Mouse (Mus musculus): ENCODE results near the gene Pla2g1b. TPM values are rescaled to one million over a fixed set of nuclear protein-coding genes. Genes with fewer than 3 reads are reported as not detected.

Gene Pla2g1b
- total and polyA plus RNA-seq, 2 experiments from 2014 or later, result not detected

DNA sequence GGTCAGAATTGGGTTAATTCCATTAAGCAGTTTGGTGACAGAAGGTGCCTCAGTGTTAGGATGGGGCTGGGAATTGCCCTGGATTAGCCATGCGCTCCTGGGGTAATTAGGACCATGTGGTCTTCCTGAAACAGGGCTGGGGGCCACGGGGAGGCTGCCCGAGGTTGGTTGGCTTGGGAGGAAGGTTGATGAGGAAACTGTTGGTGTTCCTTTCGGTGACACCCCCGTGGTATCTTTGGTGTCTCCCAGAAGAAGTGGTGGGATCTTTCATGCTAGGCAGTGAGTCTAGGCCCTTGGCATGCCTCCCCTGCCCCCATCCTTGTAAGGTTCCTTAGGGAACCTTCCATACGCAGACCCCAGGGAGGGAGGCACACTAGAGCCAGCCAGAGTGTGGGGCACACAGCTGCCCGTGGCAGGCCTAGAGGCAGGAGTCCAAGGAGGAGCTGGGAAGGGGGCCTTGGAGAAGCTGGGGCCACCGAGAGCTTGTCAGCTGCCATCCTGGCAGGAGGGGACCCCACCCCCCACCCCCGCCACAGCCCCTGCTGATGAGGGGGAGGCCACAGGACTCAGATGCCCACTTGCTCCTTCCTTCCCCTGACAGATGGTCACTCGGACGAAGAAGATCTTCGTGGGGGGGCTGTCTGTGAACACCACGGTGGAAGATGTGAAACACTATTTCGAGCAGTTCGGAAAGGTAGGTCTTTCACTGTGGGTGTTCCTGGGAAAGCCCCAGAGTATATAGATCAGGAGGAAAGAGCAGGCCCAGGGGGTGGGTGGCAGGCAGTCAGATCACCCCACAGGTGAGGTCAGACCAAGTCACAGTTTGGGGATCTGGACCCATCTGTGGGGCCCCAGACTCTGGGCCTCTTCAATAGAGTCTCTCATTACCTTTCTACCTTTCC lies 31.0 kb upstream of the Pla2g1b start:
- Histone ChIP-seq H3K4me2 (ENCODE audit: low read depth, low read length, poor library complexity, severe bottlenecking) (peak overlapping the region; percentile 54), H3K36me3 (ENCODE audit: insufficient read depth, low read length) (0 out of 2 replicates have a peak, but pooled peaks cover 2% of the 10 kb centered on the region), H3K27me3 (ENCODE audit: insufficient read depth, low read length) (no peaks in the 10 kb centered on the region), H3K9me3 (ENCODE audit: low read length) (no peaks in the 10 kb centered on the region), H3K27ac (ENCODE audit: low read depth, low read length) (peak overlapping the region; percentile 98), H3K4me1 (ENCODE audit: insufficient read depth, low read length) (peaks cover 44% of the 10 kb centered on the region), H3K4me3 (ENCODE audit: low read depth, low read length) (no peak overlapping the region), H3K9ac (replicated peaks; ENCODE audit: low read length, poor library complexity, severe bottlenecking) (peak overlapping the region; percentile 70)
- ATAC-seq (ENCODE audit: low FRiP score) (no peak), DNase-seq (ENCODE audit: low spot score) (no peak)
- 11% methylated on average over 15 of the region's 15 CpGs for WGBS
- TF ChIP-seq CTCF (IDR thresholded peaks at IDR 0.05), result no peak

DNA sequence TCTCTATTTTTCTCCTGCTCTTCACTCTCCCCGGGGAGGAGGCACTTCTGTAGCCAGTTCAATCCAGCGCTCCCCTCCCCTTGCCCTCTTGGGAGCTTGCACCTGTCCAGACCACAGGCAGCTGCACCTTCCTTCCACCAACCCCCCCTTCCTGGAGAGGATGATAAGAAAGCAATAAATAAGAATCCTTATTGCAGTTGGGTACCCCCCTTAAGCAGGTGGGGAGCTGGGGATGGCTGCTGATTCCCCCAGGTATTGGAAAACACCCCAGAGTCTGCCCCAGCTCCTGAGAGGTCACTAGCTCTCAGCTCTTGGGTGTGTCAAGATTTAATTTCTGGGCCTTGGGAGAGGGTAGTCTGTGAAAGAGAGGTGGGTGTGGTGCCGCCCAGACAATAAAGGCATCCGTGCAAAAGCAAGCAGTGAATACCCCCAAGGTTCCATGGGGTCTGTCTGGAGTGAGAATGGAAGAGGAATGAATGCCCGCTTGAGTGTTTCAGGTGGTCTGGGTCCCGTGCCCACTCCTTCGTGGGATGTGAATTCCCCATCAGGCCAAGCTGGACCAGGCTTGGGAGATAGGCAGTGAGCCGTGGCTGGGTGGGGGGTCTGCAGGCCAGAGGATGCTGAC lies 30.2 kb upstream of the Pla2g1b start:
- Histone ChIP-seq H3K9me3 (ENCODE audit: low read length) (no peaks in the 10 kb centered on the region), H3K27me3 (ENCODE audit: insufficient read depth, low read length) (no peaks in the 10 kb centered on the region), H3K27ac (ENCODE audit: low read depth, low read length) (peak overlapping the region; percentile 98), H3K36me3 (ENCODE audit: insufficient read depth, low read length) (0 out of 2 replicates have a peak, but pooled peaks cover 2% of the 10 kb centered on the region), H3K4me3 (ENCODE audit: low read depth, low read length) (peak overlapping the region; percentile 27), H3K4me1 (ENCODE audit: insufficient read depth, low read length) (peaks cover 44% of the 10 kb centered on the region), H3K9ac (replicated peaks; ENCODE audit: low read length, poor library complexity, severe bottlenecking) (peak overlapping the region; percentile 70), H3K4me2 (ENCODE audit: low read depth, low read length, poor library complexity, severe bottlenecking) (peak overlapping the region; percentile 54)
- TF ChIP-seq CTCF (IDR thresholded peaks at IDR 0.05), result no peak
- ATAC-seq (ENCODE audit: low FRiP score) (no peak), DNase-seq (ENCODE audit: low spot score) (no peak)
- 5% methylated on average over 8 of the region's 8 CpGs for WGBS

DNA sequence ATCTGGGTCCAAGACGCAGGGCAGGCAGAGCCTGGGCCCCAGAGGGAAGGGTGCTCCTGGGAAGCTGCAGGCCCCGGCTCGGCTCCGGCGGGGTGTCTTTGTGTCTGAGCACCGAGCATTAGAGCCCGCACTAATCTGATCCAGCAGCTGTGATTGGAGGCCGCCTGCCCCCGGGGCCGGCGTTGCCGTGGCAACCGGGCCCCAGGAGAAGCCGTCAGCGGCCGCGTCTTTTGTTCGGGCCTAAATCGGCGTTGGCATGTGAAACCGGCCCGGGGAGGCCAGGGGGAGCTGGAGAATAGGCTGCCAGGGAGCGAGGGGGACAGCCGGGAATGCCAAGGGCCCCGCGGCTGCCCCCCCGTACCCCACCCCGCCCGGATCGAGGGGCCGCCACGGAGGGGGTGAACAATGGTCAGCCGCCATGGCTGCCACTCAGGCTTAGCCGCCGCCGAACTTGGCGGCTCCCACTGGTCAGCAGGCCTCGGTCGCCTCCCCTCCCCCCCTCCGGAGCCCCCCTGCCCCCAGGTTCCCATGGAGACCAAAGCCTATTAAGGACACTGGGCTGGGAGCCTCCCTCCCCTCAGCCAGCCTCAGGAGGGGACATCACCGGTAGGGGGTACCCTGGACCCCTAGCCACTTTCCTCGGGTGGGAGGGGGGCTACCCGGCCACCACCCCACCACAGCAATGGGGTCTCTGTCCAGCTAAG lies 29.5 kb upstream of the Pla2g1b start:
- DNase-seq (ENCODE audit: low spot score) (peak; percentile 97), ATAC-seq (ENCODE audit: low FRiP score) (peak; percentile 87)
- Histone ChIP-seq H3K9me3 (ENCODE audit: low read length) (no peaks in the 10 kb centered on the region), H3K4me2 (ENCODE audit: low read depth, low read length, poor library complexity, severe bottlenecking) (peak overlapping the region; percentile 54), H3K36me3 (ENCODE audit: insufficient read depth, low read length) (0 out of 2 replicates have a peak, but pooled peaks cover 3% of the 10 kb centered on the region), H3K27me3 (ENCODE audit: insufficient read depth, low read length) (no peaks in the 10 kb centered on the region), H3K4me3 (ENCODE audit: low read depth, low read length) (peak overlapping the region; percentile 27), H3K4me1 (ENCODE audit: insufficient read depth, low read length) (peaks cover 41% of the 10 kb centered on the region), H3K27ac (ENCODE audit: low read depth, low read length) (peak overlapping the region; percentile 98), H3K9ac (replicated peaks; ENCODE audit: low read length, poor library complexity, severe bottlenecking) (peak overlapping the region; percentile 70)
- under 1% methylated on average over 35 of the region's 43 CpGs for WGBS
- TF ChIP-seq CTCF (IDR thresholded peaks at IDR 0.05), result peak; percentile 40

DNA sequence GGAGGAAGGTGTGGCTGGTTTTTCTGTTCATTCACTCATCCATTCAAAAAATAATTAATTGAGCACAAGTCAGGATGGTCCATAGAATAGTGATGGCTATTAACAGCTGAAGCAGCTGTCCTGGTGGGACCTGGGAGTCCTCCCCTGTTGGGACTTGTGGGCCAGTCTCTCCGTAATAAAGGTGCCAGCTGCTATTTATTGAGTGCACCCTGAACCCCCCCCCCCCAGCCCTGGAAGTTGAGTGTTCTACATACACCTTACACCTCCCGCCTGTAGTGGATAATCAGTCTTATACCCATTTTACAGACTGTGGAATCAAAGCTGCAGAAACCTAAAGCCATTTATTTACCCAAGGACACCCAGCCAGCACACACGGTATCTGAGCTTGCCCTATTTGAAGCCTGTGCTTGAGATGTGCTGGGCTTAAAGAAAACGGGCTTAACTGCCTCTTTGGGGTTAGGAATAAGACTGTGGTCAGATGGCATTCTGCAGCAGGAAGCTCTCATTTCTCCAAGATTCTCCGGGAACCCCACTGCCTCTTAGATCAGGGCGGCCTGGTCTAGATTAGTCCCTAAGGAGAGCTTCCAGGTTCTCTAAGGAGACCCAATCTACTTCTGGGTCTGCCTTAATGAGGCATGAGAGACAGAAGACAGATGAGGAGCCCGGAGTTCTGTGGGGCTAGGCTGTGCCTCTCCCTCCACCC lies 28.7 kb upstream of the Pla2g1b start:
- DNase-seq (ENCODE audit: low spot score), result no peak
- no peak for ATAC-seq (ENCODE audit: low FRiP score)
- H3K4me3 ChIP-seq (ENCODE audit: low read depth, low read length), result no peak overlapping the region; the same call in 1 of the 2 replicates

DNA sequence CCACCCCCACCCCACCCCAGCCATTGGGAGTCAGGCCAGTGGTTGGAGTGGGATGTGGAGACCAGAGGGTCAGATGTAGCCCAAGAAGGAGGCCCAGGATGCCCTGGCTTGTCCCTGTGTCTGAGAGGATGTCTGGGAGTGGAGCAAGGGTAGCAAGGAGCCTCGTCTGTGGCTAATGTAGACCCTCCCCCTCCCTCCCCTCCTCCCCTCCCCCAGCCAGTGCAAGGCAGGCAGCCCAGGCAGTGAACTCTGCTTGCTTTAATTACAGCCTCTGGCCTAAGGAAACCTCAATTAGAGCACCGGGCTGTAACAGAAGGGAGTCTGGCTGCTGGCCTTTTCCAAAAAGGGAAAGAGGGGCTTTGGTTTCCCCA lies 28.1 kb upstream of the Pla2g1b start:
- H3K9me3 ChIP-seq (ENCODE audit: low read length), result no peaks in the 10 kb centered on the region
- H3K4me2 ChIP-seq (ENCODE audit: low read depth, low read length, poor library complexity, severe bottlenecking), result no peak overlapping the region
- no peak overlapping the region for H3K4me3 ChIP-seq (ENCODE audit: low read depth, low read length)
- peak overlapping the region; percentile 98 for H3K27ac ChIP-seq (ENCODE audit: low read depth, low read length)
- H3K27me3 ChIP-seq (ENCODE audit: insufficient read depth, low read length), result no peaks in the 10 kb centered on the region
- DNase-seq (ENCODE audit: low spot score) (no peak), ATAC-seq (ENCODE audit: low FRiP score) (no peak)
- H3K36me3 ChIP-seq (ENCODE audit: insufficient read depth, low read length), result peaks cover 9% of the 10 kb centered on the region; the same call in 1 of the 2 replicates
- no peak for TF ChIP-seq CTCF (IDR thresholded peaks at IDR 0.05)
- 0 out of 2 replicates have a peak overlapping the region, but pooled peaks have one; percentile 9 for H3K9ac ChIP-seq (replicated peaks; ENCODE audit: low read length, poor library complexity, severe bottlenecking)
- H3K4me1 ChIP-seq (ENCODE audit: insufficient read depth, low read length), result peaks cover 32% of the 10 kb centered on the region
- 7% methylated on average over 2 of the region's 2 CpGs for WGBS

More for the DNA sequence above, 28.7 kb upstream of the Pla2g1b start:
- 15% methylated on average over 7 of the region's 7 CpGs for WGBS
- H3K9ac ChIP-seq (replicated peaks; ENCODE audit: low read length, poor library complexity, severe bottlenecking), result peak overlapping the region; percentile 70; the same call in 1 of the 2 replicates
- H3K27me3 ChIP-seq (ENCODE audit: insufficient read depth, low read length), result no peaks in the 10 kb centered on the region
- peaks cover 9% of the 10 kb centered on the region; the same call in 1 of the 2 replicates for H3K36me3 ChIP-seq (ENCODE audit: insufficient read depth, low read length)
- H3K9me3 ChIP-seq (ENCODE audit: low read length), result no peaks in the 10 kb centered on the region
- H3K4me2 ChIP-seq (ENCODE audit: low read depth, low read length, poor library complexity, severe bottlenecking), result peak overlapping the region; percentile 54; the same call in 1 of the 2 replicates
- TF ChIP-seq CTCF (IDR thresholded peaks at IDR 0.05), result no peak
- H3K4me1 ChIP-seq (ENCODE audit: insufficient read depth, low read length), result peaks cover 33% of the 10 kb centered on the region
- H3K27ac ChIP-seq (ENCODE audit: low read depth, low read length), result peak overlapping the region; percentile 98
